Mouse (Mus musculus): ENCODE measurements around the gene Cdk5rap3.
A peak's percentile ranks its signal among the peaks of the same experiment; 100 is the strongest.

DNA sequence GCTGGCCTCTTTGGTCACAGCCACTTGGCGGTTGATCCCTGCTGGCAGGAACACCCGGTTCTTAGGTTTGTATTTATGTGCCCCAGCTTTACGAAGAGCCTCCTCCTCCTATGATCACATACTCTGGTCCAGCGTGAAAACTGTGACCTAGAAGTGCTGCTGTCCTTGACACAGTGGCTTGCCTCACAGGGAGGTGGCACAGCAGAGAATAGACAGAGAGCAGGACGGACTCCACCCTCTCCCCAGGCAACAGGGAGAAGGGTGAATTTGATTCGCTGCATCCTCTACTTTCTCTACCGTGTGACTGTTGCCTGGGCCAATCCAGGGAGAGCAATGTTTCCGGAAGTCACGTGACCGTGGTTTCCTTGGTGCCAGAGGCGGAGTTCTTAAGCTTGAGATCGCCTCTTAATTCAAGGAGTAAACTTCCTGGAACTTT, 18.6 kb upstream of the Cdk5rap3 start:
- TF ChIP-seq CTCF (IDR thresholded peaks at IDR 0.05; ENCODE audit: low read depth) (no peak), EP300 (IDR thresholded peaks at IDR 0.05; ENCODE audit: low read depth) (0 out of 2 replicates have a peak, but pooled peaks have one; percentile 12)
